Mouse (Mus musculus): Measurements from ENCODE around the gene Tollip. TPM values are rescaled to one million over a fixed set of nuclear protein-coding genes. Genes with fewer than 3 reads are reported as not detected.

Gene Tollip
- total RNA-seq, 2 experiments from 2014 or later, result 120 to 128 TPM

GRCm38 (mm10) chr7:141835941-141836340, 82.4 kb downstream of the Tollip start:
- intact Hi-C loops (cut with DNase I), result no loop called here
- no peak for DNase-seq (ENCODE audit: extremely low spot score in 1 of 2, low spot score in 2 of 2)

Other genes with a start within 250 kb of the Tollip start
- gene Muc2, start 228.2 kb downstream of the Tollip start, total RNA-seq (2021), result under 1 TPM; 0.34 to 0.55 TPM
- gene Muc5ac, start 129.5 kb downstream of the Tollip start, total RNA-seq (2021), result not detected
- gene Muc5b, start 79.4 kb downstream of the Tollip start, total RNA-seq (2021), result not detected
- gene Brsk2, start 31.2 kb upstream of the Tollip start, total RNA-seq (2021), result 100 to 1,000 TPM; 175 TPM
- gene Mob2, start 142.6 kb upstream of the Tollip start, total RNA-seq (2021), result 10 to 100 TPM; 23.6 to 26.7 TPM
- 100 to 1,000 TPM; 157 to 164 TPM for gene Dusp8, start 177.3 kb upstream of the Tollip start, total RNA-seq (2021)
- not detected for gene Gm45618, start 202.2 kb upstream of the Tollip start, total RNA-seq (2021)
- gene Gm39115, start 217.5 kb upstream of the Tollip start, total RNA-seq (2021), result not detected
- gene Gm45337, start 226.1 kb upstream of the Tollip start, total RNA-seq (2021), result not detected
- not detected for gene Gm29735, start 238.6 kb upstream of the Tollip start, total RNA-seq (2021)
- not detected for gene Gm4553, start 247.2 kb upstream of the Tollip start, total RNA-seq (2021)

All from left cerebral cortex, postnatal 10 days (tissue).